Mouse (Mus musculus) heart, embryonic 12.5 days (tissue): ENCODE results near the gene Gm29866. TPM values are rescaled to one million over a fixed set of nuclear protein-coding genes. Genes with fewer than 3 reads are reported as not detected.
"Not testable (repeated sequence)": the region's sequence is repeated elsewhere in the genome, so short reads cannot be mapped to it uniquely, and the experiment has no call there.

ENCODE experiments used
- ATAC-seq: fragments of 200-750 bp; cut with Nextera tagmentation; 2 replicates; pipeline ENCODE4 v1.8.0; 2017; ENCODE audit warnings: moderate TSS enrichment, moderate library complexity; ENCODE audit not compliant: insufficient number of reproducible peaks, low FRiP score
- H3K27ac ChIP-seq: fragments of 300-500 bp; sonication (generic); 2 replicates; pipeline ENCODE4 v1.5.1; 2016; ENCODE audit warnings: mild to moderate bottlenecking, moderate library complexity; ENCODE audit not compliant: poor library complexity, severe bottlenecking
- H3K27me3 ChIP-seq: fragments of 300-500 bp; sonication (generic); replicated peaks from 2 replicates; pipeline ENCODE4 v1.6.1; 2016; ENCODE audit warnings: mild to moderate bottlenecking, moderate library complexity
- H3K36me3 ChIP-seq: fragments of 300-500 bp; sonication (generic); 2 replicates; pipeline ENCODE4 v1.6.1; 2016; ENCODE audit warnings: mild to moderate bottlenecking, moderate library complexity
- H3K4me1 ChIP-seq: fragments of 300-500 bp; sonication (generic); replicated peaks from 2 replicates; pipeline ENCODE4 v1.6.1; 2016; ENCODE audit warnings: mild to moderate bottlenecking
- H3K4me2 ChIP-seq: fragments of 300-500 bp; sonication (generic); 2 replicates; pipeline ENCODE4 v1.6.1; 2016; ENCODE audit warnings: mild to moderate bottlenecking, moderate library complexity
- H3K4me3 ChIP-seq: fragments of 300-500 bp; sonication (generic); 2 replicates; pipeline ENCODE4 v1.5.1; 2016; ENCODE audit warnings: mild to moderate bottlenecking
- H3K9ac ChIP-seq: fragments of 300-500 bp; sonication (generic); 2 replicates; pipeline ENCODE4 v1.6.1; 2016; ENCODE audit warnings: mild to moderate bottlenecking, moderate library complexity
- H3K9me3 ChIP-seq: fragments of 300-500 bp; sonication (generic); replicated peaks from 2 replicates; pipeline ENCODE4 v1.6.1; 2016; ENCODE audit warnings: mild to moderate bottlenecking, moderate library complexity
- WGBS: fragments of 180-500 bp; shearing (Covaris S2); methylation state at CpG from one replicate; pipeline ENCODE4 v1.1.7; 2016; 5-methylcytosine and 5-hydroxymethylcytosine counted together
- polyA plus RNA-seq: library from polyadenylated mRNA; unstranded; fragments of >200 nt; fragmentation: Nextera tagmentation; extraction: Ambion mirVana; gene quantifications from 2 replicates; pipeline ENCODE4 v1.2.1, GENCODE M21; 2016

Gene Gm29866
- not detected in 2 replicates for polyA plus RNA-seq

GRCm38 (mm10) chrY:20993557-20993956 is at the start of gene Gm29866:
TSS of gene Gm29866 (minus strand) at chrY:20993657.
- H3K4me3 ChIP-seq, H3K4me2 ChIP-seq, H3K9ac ChIP-seq, ATAC-seq, H3K4me1 ChIP-seq, H3K27ac ChIP-seq, H3K36me3 ChIP-seq, H3K27me3 ChIP-seq, H3K9me3 ChIP-seq: not testable (repeated sequence)
- no CpG with 5 or more reads among the region's 6 CpGs for WGBS

Other genes with a start within 250 kb of the Gm29866 start
- not detected in 2 replicates for gene Gm20909, start 170.9 kb upstream of the Gm29866 start, polyA plus RNA-seq
- gene Gm20865, start 247.9 kb upstream of the Gm29866 start, polyA plus RNA-seq: not detected in 2 replicates